Mouse (Mus musculus) neutrophil, adult 5-6 weeks (primary cell): Measurements from ENCODE around the gene Islr. TPM values are rescaled to one million over a fixed set of nuclear protein-coding genes. Genes with fewer than 3 reads are reported as not detected.

ENCODE experiments used
- ATAC-seq: fragments of 151-379, 151-347 bp; 2 replicates; pipeline ENCODE4 v1.8.0; 2017; ENCODE audit warnings: mild to moderate bottlenecking, moderate TSS enrichment; ENCODE audit not compliant: insufficient number of reproducible peaks, poor library complexity, low FRiP score, severe bottlenecking; ENCODE audit errors: extremely low read depth
- total RNA-seq: library from RNA; stranded (forward); fragments of 200-1000 nt; gene quantifications from 2 replicates; pipeline ENCODE4 v1.2.3, GENCODE M21; 2017

Islr gene
- total RNA-seq, 1 experiment from 2014 or later = not detected

DNA sequence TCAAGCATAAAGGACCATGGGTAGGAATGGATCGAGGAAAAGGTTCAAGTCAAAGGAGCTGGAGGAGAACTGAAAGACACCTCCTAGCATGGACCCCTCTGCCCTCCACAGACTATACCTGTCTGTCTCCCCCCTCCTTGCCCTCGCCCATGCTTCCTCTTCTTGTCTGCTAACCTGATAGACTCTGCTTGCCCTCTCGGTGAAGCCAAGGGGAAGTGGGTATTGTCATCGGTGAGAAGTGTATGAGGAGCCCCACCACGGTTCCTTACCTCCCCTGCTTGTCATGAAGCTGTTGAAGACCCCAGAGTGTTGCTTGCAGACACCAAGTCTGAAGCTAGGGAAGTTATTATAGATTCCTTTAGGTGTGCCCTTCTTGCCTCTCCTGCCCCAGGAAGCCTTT is 43.8 kb downstream of the Islr start:
- no peak for ATAC-seq

DNA sequence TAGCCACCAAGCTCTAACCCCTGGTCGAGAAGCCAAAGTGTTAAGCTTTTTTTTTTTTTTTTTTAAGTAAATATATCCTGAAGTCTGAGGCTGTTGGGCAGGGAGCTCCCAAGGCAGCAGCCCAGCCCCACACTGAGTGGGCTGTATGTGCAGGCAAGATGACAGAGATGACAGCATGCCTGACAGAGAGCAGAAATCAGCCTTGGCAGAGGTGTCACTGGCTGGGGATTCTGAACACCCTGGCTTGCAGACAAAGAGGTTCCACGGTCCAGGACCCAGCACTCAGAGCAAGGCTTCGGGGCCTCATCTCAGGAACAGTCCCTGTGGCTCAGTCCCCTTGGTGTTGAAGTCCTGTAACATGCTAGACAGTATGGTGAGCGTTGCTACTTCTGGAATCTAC is 44.3 kb downstream of the Islr start:
- ATAC-seq = no peak

DNA sequence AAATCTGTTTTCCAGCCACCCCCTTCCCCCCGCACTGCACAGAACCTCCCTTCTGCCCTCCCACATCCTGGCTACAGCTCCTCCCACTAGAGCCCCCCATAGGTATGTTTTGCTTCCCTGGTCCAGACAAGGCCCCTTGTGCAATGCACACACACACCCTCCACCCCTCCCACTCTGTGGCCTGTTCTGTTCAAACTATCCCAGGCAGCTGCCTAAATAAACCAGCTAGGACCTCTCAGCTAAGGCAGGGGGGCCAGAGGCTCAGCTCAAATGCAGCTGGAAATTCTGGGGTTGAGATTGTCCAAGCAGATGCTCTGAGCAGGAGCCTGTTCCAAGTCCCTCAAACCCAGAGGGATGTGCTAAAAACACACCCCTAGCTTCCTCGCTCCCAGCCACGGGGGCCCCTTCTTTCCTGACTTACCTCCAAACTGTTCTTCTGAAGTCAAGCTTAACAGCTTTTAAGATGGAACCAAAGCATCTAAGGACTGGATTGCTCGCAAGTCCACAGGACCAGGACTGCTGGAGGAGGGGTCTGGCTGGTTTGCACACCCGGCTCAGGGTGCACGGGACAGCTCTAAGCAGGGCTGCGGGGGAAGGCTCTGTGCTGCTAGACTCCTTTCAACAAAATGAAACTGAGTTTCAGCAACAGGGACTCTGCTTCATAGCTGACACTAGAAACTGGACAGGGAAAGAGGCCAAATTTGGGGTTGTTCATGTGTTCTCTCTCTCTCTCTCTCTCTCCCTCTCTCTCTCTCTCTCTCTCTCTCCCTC is 45.4 kb downstream of the Islr start:
- ATAC-seq = no peak

DNA sequence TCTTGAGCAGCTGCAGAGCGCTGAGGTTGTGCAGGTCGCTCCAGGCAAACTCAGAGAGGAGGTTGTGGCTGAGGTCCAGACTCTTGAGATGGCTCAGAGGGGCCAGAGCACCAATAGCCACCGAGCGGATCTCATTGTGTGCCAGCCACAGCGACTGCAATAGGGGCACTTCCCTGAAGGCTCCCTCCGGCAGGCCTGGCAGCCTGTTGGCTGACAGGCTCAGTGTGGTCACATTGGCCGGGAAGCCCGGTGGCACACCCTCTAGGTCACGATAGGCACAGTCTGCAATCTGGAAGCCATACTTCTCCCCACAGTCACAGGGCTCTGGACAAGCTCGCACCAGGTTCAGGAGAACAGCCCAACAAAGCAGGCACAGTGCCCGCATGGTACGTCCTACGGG is 46.3 kb downstream of the Islr start:
- no peak for ATAC-seq

DNA sequence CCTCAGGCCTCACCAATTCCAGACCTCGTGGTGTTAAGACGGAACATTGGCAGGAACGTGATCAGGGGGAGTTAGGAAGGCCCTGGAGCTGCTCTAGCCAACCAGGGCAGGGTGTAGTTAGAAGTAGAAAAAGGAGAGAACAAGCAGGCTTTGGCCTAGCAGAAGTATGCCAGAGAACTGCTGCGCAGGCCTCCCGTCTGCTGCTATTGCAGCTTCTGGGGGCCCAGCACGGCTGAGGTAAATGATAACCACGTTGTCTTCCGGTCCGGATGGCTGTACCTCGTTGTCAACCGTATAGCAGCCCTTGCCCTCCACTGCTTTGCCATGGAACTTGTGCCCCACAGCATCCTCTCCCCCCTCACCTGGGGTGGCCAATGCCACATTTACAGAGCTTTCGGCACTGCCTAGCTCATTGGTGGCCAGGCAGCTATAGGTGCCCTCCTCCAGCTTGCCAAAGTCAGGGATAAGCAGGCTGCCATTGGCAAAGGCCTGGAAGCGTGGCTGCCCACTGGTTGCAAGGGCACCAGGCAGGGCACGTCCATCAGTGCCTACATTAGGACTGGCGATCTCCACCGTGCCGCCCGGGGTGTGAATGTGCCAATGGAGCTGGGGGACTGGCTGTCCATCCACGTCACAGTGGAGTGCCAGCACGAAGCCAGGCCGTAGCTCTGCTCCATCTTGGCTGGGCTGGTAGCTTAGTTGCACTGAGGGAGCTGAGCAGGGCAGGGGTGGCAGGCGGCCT is 47.1 kb downstream of the Islr start:
- no peak for ATAC-seq

DNA sequence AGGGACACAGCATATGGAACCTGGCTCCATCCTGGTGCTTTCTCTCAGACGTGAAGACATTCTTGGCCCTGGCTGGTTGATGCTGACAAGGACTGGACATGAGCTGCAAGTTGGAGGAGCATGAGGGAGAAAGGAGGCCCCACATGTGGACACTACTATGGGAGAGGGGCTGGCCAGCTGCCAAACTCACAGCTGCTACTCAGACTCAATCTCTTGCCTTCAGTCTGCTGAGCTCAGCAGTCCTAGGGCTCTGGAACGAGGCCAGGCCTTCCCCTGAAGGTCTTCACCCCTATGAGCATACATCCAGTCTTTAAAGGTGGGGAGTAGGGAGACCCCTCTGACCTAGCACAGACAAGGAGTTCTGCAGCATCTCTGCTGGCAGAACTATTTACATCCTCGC is 48.7 kb downstream of the Islr start:
- ATAC-seq = no peak

DNA sequence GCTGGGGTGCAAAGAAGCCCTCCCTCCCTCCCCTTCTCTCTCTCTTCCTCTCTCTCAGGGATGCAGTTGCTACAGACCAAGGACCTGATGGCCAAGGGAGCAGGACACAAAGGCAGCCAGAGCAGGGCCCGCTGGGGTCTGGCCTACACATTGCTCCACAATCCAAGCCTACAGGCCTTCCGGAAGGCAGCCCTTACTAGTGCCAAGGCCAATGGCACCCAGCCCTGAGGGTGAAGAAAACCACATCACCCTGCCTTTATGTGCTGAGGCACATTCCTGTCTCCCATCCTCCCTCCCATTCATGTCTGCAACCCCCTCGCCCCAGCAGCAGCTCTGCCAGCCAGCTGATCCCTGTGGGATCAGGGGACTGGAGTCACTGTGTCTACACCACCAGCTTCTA is 51.0 kb downstream of the Islr start:
- ATAC-seq = no peak

DNA sequence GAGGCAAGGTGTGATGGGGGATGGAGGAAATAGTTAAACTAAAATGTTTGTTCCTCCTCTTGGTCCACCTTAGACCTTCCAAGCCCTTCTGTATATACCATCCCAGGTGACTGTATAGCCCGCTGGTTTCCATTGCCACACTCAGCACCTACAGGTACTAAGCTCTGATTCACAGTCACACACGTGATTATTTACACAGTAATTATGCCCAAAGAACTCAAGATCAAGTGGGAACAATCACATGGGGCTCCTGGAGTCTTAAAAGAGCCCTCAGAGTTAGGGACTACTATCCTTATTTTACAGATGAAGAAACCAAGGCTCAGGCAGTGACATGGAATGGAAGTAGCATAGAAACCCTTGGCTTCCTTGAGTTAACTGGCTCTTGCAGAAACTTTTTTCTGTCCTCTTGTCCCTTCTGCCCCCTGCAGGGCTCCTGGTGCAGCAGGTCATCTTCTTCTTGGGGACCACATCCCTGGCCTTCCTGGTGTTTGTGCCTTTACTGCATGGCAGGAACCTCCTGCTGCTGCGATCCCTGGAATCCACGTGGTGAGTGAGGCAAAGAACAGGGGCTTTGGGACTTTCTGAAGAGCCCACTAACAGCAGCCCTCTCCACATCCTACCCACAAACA is 53.3 kb downstream of the Islr start:
- ATAC-seq = no peak

DNA sequence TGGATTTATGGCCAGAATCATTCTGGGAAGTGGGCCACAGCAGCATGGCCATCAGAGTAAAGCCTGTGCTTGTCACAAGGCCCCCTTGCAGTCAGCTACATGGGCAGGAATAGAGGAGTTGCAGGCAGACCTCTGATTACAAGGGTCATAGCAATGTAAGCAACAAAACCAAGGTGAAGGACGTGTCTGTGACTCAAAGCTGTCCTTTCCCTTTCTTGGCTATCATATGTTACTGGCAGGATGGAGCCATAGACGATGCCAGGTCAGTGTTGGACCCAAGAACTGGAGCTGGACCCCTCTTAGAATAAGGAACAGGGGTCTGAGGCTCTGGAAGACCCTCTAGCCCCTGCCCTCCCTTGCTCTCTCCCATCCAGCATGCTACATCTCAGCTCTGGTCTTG is 55.3 kb downstream of the Islr start:
- no peak for ATAC-seq

DNA sequence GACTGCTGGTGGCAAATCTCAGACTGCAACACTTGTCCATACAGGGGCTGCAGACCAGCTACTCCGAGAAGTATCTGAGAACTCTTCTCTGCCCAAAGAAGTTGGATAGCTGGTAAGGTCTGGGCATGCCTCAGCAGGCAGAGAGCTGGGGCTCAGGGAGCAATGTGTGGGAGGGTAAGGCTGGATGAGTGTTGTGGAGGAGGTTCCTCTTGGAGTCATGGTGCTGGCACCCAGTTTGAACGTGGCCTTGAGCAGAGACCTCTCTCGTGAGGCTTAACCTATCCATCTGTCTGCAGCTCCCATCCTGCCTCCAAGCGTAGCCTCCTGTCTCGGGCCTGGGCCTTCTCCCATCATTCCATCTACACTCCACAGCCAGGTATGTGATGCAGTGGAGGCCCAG is 58.7 kb downstream of the Islr start:
- no peak for ATAC-seq

DNA sequence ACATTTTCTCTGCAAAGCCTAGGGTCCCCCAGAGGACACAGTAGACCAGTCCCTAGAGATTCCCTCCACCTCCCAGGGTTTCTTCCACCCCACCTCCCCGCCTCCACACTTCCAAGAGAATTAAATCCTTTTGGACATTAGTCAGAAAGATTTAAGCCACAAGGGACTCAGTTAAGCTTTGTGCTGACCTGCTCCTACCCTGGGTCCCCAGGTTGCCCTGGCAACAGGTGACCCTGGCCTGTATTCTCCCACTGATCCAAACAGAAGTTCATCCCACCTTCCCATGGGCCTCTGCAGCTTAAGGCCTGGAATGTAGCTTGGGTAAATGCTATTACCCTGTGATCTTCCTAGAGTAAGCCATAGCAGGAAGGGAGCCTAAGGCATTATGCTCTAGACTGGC is 59.4 kb downstream of the Islr start:
- no peak for ATAC-seq

DNA sequence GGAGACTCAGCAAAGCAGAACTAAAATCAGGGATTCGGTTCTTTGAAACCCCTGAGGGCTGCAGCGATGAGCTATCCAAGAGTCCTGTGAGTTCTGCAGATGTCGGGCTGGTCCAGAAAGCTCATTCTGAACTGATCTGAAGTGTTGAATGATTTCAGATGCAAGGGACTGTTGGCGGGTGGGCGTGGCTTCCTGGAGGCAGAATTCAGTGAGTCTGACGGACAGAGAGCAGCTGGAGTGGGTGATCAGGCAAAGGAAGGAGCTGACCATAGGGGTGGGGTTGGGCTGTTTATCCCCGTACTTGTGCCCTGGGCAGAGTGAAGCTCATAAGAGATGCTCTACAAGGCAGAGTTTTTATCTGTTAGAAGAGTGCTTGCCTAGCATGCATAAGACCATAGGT is 60.7 kb downstream of the Islr start:
- ATAC-seq = no peak

DNA sequence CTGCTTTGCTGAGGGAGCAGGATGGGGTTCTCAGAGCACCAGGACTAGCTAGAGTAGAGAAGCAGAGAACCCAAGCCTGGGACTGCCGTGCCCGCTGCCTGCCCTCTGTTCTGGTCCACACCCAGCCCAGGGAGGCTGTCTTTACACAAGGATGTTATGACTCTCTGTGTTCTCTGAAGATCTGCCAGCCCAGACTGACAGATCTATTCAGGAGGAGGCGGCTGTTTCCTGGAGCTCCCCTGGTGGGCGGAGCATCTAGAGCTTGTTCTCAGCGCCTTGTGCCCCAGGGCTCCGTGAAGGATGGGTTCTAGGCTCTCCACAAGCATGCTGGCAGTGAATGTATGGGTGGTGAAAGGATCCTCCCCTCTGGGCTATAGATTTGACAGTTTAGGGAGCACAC is 64.2 kb downstream of the Islr start:
- ATAC-seq = peak; percentile 27; the same call in 1 of the 2 replicates

DNA sequence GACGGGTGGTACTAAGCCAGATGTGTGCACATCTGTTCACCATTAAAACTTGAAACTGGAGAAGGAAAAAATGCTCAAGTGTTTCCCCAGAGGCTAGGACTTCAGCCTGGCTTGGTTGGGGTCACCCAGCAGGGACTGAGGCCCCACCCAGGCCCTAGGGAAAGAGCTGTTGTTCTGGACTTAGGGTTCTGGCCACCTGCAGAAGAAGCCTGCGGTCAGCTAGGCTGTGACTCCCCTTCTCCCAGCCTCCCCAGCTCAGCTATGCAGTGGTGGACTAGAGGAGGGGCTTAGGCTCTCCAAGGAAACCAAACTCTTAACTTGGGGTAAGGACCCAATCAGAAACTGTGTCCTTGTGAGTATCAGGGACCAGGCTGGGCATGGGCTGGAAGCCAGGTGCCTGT is 68.2 kb downstream of the Islr start:
- no peak for ATAC-seq

DNA sequence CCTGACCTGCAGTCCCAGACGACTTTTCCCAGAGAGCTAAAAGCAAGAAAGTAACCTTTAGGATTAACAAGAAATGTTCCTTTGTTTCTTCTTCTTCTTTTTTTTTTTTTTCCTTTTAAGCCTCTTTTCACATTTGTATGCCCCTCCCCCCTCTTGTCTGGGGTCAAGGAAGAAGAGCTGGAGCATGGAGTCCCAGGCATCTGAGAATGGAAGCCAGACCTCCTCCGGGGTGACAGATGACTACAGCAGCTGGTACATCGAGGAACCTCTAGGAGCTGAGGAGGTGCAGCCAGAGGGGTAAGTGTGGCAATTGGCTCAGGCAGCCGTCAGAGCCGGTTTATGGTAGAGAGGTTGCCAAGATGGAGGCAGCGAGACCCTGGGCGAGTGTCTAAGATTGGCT is 69.2 kb downstream of the Islr start:
- ATAC-seq = no peak

DNA sequence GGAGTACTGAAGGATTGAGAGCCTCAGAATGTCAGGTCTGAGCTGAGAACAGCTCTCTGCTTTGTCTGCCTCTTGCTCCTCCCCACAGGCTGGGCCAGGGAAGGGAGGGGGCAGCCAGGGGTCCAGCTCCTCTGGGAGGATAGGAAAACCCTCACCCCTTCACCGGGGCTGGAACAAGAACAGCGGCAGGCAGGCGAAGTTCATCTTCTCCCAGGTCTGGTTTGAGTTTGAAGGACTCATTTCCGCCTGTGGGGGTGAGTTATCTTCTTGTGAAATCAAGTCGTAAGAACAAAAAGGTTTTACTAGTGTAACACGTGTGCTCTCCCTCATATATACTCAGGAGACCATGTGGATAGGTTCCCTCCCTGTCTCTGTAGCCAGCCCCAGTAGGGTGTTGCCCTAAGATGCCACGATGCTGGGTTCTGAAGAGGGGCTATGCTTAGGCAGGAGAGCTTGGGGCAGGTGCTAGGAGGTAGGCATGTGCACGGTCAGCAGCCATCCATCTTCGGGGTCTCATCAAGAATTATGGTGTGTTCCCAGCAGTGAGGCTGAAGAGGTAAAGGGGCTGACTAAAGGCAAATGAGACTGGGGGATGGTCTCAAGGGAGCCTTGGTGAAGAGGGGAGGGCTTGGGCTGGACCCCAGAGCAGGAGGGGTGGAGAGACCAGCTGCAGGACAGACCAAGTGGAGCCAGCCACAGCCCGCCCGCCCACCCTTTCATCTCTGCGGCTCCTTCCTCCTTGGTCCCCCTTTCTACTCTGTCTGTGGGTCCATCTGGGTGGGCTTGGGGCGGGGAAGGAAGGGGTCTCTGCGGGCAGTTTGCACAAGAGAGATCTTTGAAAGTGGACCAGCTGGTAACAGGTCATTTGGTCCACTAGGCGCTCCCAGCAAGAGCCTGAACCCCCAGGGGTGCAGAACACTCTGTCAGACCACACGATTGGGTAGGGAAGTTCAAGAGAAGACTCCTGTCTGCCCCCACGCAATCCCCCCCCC is 69.9 kb downstream of the Islr start:
- ATAC-seq = no peak

DNA sequence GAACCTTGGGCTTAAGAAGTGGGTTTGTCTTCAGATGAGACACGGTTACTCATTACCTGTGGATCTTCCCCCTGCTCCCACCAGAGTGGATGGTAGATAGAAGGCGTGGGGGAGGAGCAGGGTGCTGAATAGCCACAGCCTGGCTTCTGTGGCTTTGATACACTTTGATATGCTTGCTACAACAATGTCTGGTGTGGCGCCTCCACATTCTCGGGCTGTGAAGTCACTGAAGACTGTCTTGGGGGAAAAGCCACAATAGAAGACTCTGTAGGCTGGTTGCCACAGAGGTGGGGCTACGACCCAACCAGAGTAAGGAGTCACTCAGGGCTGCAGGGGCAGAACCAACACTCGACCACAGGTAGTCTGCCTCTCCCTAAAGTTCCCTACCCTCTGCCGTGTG is 72.4 kb downstream of the Islr start:
- no peak for ATAC-seq

DNA sequence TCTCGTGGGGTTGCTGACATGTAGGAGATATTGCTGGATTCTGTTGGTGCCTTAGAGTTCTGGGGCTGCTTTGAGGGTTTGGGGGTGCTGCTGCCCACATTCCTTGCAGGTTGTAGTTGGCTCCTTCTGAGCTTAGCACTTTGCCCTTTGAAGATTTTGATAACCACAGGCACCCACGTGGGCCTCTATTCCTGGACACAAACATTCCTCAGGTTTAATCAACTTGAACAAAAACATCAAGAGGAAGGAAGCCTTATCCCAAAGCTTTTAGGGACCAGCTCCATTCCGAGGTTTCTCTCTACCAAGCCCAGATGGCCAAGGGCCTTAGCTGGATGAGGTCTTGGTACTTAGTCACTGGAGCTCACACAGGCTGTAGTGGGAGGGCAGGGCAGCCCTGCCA is 73.2 kb downstream of the Islr start:
- ATAC-seq = no peak

DNA sequence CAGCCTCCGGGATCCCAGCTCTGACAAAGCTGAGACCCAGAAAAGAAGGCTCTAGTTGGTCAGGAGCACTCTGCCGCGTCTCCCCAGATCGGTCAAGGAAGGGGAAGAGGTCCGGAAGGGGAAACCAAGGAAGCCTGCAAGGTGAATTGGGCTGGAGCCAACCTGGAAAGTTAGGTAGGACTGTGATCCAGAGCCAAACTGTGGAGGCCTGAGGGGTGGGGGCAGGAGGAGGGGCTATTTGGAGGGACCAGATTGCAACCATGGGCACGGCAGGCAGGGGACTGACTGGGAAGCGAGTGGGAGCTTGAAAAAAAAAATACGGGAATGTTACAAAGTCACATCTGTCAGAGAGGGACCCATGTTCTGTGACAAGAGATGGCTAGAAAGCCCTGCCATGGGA is 74.6 kb downstream of the Islr start:
- ATAC-seq = no peak
